Mouse (Mus musculus) heart, postnatal 4 days (tissue): Measurements from ENCODE around the gene Gm14399. TPM values are rescaled to one million over a fixed set of nuclear protein-coding genes. Genes with fewer than 3 reads are reported as not detected.
"Not testable (repeated sequence)": the region's sequence is repeated elsewhere in the genome, so short reads cannot be mapped to it uniquely, and the experiment has no call there.

Source experiments
- DNase-seq: peaks from one replicate; pipeline ENCODE4 v3.0.0; 2021
- total RNA-seq, 2 experiments: library from RNA; stranded (reverse); gene quantifications; 2 replicates each; pipeline ENCODE4 v1.2.3; 2021

Gm14399 gene
- 1 to 10 TPM; 8.6 to 9.1 TPM for total RNA-seq

DNA sequence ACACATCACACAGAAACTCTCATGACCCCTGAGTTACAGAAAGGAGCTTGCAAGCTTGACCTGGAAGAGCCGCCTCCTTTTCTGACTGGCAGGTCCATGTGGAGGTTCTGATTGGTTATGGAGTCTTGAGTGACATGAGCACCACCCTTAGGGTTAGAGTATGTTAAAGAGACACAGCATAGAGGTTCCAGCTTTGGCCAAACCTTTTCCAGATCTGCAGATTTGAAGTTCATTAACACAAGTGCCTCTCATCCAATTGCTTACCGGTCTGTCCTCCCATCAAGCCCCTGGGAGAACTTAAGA lies at the start of gene Gm14399:
Gene Gm14399, minus strand, starts transcription at position 20 of the 303 bp plus-strand sequence.
- DNase-seq = not testable (repeated sequence)

DNA sequence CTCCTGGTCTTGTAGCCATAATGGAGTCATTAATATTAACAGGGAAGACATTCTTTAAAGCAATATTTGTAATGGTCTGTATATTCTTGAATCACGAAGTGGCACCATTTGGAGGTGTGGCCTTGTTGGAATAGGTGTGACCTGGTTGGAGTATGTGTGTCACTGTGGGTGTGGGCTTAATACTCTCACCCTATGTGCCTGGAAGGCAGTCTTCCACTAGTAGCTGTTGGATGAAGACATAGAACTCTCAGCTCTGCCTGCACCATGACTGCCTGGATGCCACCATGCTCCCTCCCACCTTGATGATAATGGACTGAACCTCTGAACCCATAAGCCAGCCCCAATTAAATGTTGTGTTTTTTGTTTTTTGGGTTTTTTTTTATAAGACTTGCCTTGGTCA lies 37.2 kb upstream of the Gm14399 start:
- DNase-seq = not testable (repeated sequence)

DNA sequence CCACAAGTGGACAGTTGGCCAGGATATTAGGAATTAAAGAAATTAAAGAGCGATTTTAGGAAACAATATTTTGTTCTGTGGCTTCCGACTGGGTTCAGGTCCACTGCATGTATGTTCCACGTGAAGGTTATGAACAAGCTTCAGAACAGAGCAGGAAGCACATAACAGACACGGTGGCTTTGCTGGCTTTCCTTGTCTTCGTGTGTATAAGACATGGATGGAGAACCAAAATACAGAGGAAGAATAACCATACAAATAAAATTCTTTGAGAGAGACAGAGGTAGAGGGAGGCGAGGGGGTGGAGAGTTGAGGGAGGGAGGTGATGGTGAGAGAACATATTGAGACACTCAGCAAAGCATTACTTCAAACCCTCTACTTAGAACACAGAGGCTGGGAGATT lies 34.5 kb upstream of the Gm14399 start:
- DNase-seq = no peak

DNA sequence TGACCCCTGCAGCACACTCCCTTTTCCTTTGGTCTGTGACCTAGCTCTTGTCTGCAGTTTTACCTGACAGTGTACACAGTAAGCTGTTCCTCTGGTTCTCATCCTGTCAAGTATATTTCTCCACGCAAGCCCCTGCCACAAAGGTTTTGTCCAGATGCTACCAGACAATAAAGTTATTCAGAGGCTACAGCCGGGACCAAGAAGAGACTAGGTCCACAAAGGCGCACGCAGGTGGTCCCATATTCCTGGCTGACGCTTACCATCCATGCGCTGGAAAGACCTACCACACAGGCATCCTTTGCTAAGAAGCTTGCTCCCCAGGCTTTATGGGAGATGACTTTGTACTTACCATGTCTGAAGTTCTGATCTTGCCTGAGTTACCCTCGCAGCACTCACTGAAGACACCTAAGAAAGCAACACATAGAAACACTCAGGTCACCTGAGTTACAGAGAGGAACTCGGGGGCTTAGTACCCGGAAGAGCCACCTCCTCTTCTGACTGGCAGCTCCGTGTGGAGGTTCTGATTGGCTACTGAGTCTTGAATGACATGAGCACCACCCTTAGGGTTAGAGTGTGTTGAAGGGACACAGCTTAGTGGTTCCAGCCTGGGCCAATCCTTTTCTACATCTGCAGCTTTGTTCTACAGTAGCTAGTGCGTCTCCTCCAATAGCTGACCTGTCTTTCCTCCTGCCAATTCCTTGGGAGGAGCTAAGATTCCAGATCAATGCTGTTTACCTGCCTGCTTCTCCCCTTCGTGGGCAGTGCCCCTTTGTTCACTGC lies 33.8 kb upstream of the Gm14399 start, which contains the start of gene Gm14443:
Gene Gm14443, minus strand, starts transcription at position 471 of the 780 bp plus-strand sequence.
- not testable (repeated sequence) for DNase-seq

DNA sequence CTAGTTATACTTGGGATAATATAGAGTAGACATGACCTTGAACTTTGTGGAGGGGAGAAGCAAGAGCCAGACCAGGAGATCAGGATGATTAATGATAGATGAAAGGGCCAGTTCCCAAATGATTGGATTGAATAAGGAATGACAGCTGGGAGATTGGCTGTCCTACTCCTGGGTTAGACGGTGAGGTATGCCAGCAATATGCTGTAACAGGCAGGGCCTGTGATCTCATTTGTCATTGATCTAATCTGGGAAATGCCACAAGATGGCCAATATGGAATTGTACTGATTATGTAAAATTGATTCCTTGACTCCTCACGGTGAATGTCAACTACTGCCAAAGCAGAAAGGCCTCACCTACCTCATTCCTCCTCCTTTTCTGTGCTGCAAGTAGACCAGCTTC lies 32.2 kb upstream of the Gm14399 start:
- DNase-seq = not testable (repeated sequence)

DNA sequence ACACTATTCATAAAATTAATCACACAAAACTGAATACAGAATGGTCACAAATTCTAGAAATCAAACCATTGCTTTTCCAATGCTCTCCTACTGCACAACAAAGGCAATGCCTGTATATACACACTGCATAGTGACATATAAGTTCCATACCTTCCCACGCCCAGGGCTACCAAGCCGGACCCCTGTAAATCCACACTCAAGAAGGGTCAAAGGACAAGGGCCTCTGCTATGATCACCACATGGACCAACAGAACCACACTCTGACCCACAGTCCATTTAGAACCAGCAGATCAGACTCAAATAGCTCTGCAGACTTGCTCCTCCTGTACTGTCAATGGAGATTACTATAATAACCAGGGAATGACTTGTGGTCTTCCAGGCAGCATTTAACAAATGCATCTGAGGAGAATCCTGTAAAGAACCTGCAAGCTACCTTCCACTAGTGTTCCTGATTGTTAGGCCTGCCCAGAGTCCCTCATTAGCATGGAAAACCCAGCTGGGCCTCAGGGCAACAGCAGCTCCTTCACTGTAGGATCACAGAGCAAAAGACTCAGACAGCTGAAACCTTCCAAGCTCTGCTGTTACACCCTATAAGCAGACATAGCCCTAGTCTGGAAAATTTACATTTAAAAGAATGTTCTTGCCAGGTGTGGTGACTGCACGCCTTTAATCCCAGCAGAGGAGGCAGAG lies 31.2 kb upstream of the Gm14399 start:
- DNase-seq = not testable (repeated sequence)

DNA sequence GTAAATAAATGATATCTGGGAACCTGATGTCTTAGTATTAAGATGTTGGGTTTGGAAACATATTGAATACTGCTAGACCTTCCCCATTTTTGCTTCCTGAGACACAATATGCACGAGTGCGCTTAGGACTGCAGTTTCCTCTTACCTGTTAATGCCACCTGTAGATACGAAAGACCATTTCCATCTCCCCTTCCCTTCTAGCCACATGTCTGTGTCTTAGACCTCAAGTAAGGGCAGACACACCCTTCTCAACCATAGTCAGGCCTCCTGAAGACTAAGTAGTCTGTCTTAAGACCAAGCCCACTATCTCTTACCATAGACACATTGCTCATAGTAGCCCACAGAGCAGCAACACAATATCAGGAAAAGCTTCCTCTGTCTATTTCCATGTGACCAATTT lies 30.3 kb upstream of the Gm14399 start:
- DNase-seq = no peak

DNA sequence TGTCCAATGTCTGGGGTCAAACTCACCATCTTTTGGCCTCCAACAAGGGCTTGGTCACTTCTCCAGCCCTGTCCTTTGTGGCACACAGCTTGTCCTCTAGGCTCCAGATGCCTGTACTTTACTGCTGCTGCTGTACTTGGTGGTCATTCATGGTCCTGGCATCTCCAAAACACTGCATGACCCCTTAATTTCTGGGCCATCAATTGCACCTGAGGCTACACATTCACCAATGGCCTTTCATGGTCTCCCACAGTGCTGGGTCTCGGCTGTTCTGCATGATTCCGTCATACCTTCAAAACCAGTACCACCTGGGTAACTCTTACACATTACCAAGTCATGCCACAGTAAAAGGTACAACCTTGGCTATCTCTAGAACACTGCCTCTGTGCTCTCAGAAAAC lies 25.1 kb upstream of the Gm14399 start:
- DNase-seq = not testable (repeated sequence)

DNA sequence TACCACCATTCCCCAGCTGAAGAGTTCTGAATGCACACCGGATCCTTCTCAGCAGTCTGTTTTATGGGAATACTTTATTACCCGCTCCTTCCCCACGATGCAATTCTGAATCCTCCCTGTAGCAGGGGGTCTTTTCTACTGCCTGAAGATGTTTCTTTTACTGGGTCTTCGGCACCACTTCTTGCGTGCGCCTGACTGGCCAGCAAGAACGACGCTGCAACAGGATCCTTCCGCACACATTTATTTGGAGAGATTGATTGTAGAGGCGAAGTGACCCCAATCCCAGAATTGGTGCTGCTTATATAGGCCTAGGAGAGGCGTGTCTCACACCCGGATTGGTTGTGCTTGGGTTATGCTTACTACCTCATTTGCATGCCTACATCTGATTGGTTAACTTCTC lies 23.3 kb upstream of the Gm14399 start:
- DNase-seq = not testable (repeated sequence)

DNA sequence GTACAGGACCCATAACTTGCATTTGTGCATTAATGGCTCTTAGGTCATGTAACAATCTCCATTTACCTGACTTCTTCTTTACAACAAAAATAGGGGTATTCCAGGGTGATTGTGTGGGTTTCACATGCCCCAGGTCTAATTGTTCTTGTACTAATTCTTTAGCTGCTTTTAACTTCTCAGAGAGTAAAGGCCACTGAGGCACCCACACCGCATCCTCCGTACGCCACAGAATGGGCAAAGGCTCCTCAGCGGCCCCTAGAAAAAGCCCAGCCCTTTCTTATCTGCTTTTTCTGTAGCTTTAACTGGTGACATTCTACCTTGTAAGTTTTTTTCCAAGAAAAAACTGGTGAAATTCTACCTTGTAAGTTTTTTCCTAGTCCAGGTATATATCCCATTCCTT lies 19.6 kb upstream of the Gm14399 start:
- not testable (repeated sequence) for DNase-seq

DNA sequence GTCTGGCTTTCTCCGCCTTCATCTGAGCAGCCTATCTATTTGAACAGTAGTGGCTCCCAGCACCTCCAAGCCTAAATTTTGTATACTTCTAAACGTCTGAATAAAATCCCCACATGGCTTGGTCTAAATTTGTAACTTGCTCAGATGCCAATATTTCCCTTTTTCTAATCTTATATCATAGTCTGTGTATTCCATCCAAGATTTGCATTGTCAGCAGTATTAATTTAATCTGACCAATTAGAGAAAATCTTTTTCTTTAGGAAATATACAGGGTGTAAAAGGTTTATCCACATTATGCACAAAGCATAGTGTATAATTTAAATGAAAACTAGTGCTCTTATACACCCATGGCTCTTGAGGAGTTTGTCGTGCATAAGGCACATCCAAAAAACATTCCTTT lies 16.8 kb upstream of the Gm14399 start:
- no peak for DNase-seq

DNA sequence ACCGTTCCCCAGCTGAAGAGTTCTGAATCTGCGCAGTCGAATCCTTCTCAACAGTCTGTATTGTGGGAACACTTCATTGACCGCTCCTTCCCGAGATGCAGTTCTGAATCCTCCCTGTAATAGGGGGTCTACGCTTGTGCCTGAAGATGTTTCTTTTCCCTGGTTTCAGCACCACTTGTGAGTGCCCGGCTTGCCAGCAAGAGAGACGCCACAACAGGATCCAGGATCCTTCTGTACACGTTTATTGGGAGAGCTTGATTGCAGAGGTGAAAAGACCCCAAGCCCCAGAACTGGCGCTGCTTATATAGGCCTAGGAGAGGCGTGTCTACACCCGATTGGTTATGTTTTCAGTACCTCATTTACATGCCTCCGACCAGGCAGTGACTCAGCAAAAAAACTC lies 14.9 kb upstream of the Gm14399 start:
- no peak for DNase-seq

DNA sequence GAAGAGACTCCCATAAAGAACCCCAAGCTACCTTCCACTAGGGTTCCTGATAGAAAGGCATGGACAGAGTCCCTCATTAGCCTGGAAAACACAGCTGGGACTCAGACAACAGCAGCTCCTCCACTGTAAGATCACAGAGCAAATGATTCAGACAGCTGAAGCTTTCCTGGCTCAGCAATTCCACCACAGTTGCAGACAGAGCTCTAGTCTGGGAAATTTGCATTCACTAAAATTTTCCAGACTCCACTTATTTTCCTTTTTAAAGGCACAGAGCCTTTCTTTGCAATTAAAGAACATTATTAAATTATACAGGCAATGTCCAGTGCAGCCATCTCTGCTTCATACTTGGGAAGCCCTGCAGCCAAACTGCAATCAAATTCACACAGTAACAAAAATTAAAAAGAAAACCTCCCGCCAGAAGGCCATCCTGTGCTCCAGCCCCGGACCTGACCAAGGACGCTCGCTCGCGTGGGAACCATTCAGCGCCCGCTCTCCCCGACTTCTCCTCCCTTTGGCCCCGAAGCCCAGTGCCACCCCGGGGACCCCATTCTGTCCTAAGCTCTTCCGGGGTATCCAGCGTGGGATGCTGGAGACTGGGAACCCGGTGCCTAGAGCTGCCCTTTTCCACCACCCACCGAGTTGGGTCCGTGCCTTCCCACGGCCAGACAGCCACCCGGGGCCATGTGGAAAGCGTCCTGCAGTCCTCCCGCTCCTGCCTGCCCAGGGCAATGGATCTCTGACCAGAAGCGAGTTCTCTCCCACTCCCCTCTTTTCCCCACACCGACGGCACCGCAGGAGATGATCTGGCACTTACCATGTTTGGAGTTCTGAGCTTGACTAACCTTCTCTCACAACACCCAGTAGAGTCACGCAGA lies 457 bp downstream of the Gm14399 start:
- peak; percentile 24 for DNase-seq

DNA sequence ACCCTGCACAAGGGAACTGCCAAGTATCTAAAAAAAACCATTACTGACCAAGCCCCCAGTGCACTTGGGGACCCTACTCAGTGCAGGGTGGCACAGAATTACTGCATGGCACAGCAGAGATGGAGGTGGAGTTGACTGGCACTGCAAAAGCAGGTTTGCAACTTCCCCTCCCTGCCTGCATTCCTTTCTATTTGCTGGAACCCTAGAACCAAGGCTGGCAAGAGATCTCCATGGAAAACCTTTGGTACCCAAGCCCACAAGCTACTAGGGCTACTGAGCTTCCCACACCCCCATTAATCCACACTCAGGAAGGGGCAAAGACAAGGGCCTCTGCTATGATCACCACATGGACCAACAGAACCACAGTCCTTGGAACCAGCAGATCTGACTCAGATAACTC lies 1.2 kb downstream of the Gm14399 start:
- DNase-seq = not testable (repeated sequence)

Other genes with a start within 250 kb of the Gm14399 start
- gene Gm14444, start 131.8 kb downstream of the Gm14399 start, total RNA-seq = 1 to 10 TPM in 1 of 2 experiments, under 1 TPM in 1; 0.43 to 1.6 TPM
- gene Gm14393, start 74.2 kb downstream of the Gm14399 start, total RNA-seq = 1 to 10 TPM in 1 of 2 experiments, not detected in 1; 1.6 TPM
- under 1 TPM; 0.72 to 0.76 TPM for gene Gm14443, start 33.9 kb upstream of the Gm14399 start, total RNA-seq
- gene Gm14391, start 64.9 kb upstream of the Gm14399 start, total RNA-seq = 10 to 100 TPM; 34.8 to 36.5 TPM
- 1 to 10 TPM in 1 of 2 experiments, not detected in 1; 7.1 TPM for gene Gm14440, start 133.1 kb upstream of the Gm14399 start, total RNA-seq
- 10 to 100 TPM; 18.3 to 19.4 TPM for gene Gm4631, start 196.2 kb upstream of the Gm14399 start, total RNA-seq
- gene Zfp968, start 230.4 kb upstream of the Gm14399 start, total RNA-seq = 1 to 10 TPM; 6.6 to 8.8 TPM